Mouse (Mus musculus) cerebellum, adult 18-20 months (tissue): Measurements from ENCODE around the gene Mug1.
"Not testable (repeated sequence)": the region's sequence is repeated elsewhere in the genome, so short reads cannot be mapped to it uniquely, and the experiment has no call there.

Experiments
- DNase-seq, 2 experiments: peaks; one replicate each; pipeline ENCODE4 v3.0.0; 2021

Mug1 gene

GRCm38 (mm10) chr6:121838271-121838670 is at the start of gene Mug1:
Gene Mug1 (plus strand): TSS chr6:121838541.
- DNase-seq, result not testable (repeated sequence)

- DNase-seq, result no peak
Observed at GRCm38 (mm10) chr6:121828034-121828433, 10.3 kb upstream of the Mug1 start.

- no peak for DNase-seq
Observed at GRCm38 (mm10) chr6:121836361-121836760, 2.0 kb upstream of the Mug1 start.

GRCm38 (mm10) chr6:121848378-121848777 is 10.0 kb downstream of the Mug1 start:
- no peak for DNase-seq
